Mouse (Mus musculus): Measurements from ENCODE around the gene Sipa1l1.

DNA sequence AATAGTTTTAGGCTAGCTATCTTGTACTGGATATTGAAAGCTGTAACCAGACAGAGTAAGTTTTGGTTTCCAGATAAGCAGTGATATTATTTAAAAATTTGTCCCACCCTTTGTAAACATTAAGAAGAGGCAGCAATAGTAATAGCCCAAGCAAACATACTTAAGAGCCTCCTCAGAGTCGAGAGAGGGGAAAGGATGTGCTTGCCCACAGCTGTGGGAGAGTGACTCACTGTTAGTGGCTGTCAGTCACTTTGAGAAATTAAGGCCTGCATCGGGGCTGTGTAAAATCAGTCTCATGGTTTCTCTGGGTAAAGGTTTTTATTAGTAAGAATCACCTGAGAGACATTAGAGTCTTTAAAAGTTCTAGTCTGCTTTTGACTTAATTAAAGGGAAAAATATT, 40.6 kb downstream of the Sipa1l1 start:
- no peak for TF ChIP-seq GATA1 (IDR thresholded peaks at IDR 0.05; ENCODE audit: borderline replicate concordance, low read length)
- no peak for TF ChIP-seq FLI1 (IDR thresholded peaks at IDR 0.05; ENCODE audit: low read length)
